Mouse (Mus musculus) gastrocnemius, postnatal 25 days (tissue): ENCODE measurements around the gene Alg10b. TPM values are rescaled to one million over a fixed set of nuclear protein-coding genes. Genes with fewer than 3 reads are reported as not detected.
"Not testable (repeated sequence)": the region's sequence is repeated elsewhere in the genome, so short reads cannot be mapped to it uniquely, and the experiment has no call there.

ENCODE experiments used
- DNase-seq: peaks from one replicate; pipeline ENCODE4 v3.0.0; 2022
- long read RNA-seq, 2 experiments: library from polyadenylated mRNA; stranded (forward); transcript quantifications; one replicate each; pipeline ENCODE4 v2.0.0; 2021
- microRNA-seq, 2 experiments: library from miRNA; unstranded; fragments of <30 nt; microRNA quantifications; one replicate each; pipeline ENCODE4 v1.2.0; 2021; ENCODE audit warnings: borderline replicate concordance in 2 of 2
- total RNA-seq, 2 experiments: library from RNA; stranded (reverse); gene quantifications; 1 replicate in 1 of 2; 2 replicates in 1 of 2; pipeline ENCODE4 v1.2.3; 2021

Alg10b gene
- total RNA-seq = 10 to 100 TPM; 12.8 to 14.1 TPM
- long read RNA-seq, experiment 1, partial matches to known transcripts = 0 of 4 reads
- long read RNA-seq, experiment 1, other reads (novel, unspliced or antisense) = 4 of 4 reads
- long read RNA-seq, experiment 2, full-length matches to known transcripts = 3 of 6 reads
- long read RNA-seq, experiment 2, partial matches to known transcripts = 0 of 6 reads
- long read RNA-seq, experiment 2, other reads (novel, unspliced or antisense) = 3 of 6 reads

DNA sequence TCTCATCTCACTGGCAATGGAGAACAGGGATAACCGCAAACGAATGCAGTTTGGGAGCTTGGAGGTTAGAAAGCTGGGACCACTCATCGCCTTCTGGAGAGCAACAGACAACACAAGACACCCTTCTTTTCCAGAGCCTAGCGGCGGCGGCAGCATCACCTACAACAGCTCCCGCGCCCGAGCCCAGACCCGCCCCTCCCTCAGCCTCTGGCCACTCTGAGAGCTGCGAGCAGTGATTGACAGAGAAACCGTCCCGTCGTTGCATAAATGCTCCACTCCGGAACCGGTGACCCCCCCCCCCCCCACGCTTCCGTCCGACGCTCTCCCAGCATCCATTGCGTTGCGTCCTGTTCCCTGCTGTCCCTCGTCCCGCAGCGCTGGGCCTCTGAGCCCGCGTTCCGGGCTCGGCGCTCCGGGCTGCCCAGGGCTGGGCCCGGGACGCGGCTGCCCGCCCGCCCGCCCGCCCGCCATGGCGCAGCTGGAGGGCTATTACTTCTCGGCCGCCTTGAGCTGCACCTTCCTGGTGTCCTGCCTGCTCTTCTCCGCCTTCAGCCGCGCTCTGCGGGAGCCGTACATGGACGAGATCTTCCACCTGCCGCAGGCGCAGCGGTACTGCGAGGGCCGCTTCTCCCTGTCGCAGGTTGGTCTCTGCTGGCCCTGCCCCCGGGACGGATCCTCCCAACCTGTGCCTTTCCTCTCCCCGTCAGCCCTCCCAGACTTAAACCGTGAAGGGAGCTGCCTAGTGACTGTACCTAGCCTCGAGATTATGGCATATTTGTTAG, at the start of gene Alg10b:
TSS of gene Alg10b (plus strand) at position 343 of the 782 bp plus-strand sequence.
- peak; percentile 87 for DNase-seq

DNA sequence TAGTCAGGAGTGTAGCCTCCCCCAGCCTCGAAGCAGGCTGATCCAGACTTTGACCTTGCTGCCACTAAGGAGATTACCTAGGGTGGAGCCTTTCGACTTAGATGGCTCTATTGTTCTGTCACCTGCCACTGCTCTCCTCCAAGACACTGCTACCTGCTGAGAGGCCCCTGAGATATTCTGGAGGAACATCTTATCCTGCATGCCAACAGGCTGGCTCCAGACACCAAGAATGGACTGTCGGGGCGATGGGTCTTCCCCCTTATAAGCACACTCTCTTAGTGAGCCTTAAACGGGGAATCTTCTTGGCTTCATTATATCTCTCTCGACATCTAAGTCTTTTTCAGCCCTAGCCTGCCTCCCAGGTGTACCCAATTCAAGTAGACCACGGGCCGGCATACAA, 41.0 kb upstream of the Alg10b start:
- not testable (repeated sequence) for DNase-seq

DNA sequence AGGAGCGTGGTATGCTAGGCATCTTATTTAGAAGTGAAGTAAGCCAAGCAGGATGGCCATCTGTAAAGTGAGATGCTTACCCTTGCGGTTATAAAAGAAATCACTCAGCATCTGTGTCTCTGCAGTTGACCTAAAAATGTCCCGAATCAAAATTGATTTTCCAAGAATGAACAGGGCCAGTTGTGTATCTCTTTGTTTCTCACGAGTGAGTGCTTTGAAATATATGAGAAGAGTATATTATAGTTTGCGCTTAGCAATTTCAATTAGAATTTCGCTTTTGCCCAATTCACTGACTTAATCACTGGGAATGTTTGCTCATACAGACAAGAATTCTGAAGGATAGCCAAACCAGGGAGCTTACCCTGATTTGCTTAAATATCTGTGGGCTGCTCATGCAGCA, 40.6 kb upstream of the Alg10b start:
- DNase-seq = no peak

DNA sequence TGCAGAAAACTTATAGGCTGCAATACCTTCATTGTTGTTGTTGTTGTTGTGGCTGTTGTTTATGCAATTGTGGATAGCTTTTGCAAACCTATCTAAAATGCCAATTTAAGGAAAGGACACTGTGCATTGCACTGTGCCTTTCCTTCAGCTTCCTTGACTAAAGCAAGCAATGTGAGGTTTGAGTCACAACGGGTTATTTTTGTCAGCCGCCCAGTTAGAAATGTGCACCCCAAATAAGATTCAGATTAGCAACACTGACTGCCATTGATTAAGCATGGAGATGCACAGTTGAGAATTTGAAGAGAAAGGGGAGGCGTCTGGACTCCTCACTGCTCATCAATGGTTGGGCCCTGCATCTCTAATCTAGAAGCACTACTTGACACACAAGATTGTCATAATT, 39.4 kb upstream of the Alg10b start:
- no peak for DNase-seq

DNA sequence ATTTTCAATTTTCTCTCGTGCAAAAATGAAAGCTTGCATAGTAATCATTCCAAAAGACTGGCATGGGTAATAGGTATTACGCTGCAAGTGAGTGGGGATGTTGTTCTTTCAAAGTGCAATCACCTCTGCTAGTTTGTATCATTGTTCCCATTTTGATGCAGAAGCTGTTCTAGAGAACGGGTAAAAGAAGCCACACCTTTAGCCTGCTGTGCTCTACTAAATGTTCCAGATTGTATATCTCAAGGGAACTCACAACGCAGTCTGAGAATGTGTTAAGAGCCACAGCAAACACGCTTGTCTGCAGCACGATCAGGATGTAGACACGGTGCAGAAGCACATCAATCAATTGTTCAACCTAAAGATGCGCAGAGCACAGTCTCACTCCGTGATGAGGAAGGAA, 34.6 kb upstream of the Alg10b start:
- no peak for DNase-seq

DNA sequence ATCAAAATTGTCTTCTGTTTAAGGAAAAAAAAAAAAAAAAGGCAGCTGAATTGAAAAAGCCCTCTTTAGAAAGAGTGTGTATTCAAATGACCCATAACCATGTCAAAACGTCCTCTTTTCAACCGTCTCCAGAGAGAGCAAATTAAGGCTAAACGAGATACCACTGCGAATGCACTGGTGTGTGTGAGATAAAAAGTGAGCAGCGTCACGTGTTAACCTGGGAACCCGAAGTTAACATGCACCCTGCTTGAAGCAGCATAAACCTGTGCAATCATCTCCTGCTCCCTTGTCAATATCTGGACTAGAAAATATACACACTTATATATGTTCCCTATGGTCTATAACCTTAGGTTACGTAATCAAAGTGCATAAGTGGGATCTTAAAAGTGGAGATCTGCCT, 10.2 kb upstream of the Alg10b start:
- no peak for DNase-seq

DNA sequence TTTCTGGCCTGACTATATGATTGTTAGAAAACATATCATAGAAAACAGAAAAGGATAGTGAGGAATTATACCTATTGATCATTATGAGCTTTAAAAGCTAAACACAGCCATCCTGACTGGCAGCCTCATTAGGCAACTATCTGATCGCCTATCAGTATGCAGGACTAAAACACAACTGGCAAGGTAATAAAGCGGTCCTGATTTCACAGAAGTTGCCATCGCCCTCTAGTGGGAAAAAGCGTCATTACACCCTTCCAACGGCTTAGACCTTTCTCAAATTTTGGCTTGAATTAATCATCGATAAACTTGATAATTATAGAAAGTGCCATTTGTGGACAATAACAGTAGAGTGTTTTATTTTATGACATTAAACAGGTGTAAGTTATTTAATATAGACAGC, 9.2 kb upstream of the Alg10b start:
- no peak for DNase-seq

DNA sequence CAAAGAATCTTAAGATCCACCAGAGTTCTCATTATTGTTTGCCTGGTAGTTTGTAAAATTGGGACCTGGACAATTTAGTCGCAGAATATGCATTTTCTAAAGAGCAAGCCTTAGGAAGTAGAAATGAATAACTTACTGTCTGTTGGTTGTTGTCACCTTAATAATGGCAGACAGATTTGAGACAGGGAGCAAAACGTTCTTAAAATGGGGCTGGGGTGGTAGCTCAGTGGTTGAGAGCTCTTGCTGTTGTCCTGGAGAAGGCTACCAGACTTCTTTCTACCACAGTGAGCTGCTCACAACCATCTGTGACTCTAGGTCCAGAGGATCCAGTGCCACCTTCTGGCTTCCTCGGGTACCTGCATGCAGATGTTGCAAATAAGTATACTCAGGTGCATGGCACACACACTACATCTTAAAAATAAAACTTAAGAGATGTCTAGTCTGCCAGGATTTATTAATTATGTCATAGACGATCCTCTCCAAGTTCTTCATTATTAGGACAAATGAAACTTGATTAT, 1.0 kb downstream of the Alg10b start:
- no peak for DNase-seq

DNA sequence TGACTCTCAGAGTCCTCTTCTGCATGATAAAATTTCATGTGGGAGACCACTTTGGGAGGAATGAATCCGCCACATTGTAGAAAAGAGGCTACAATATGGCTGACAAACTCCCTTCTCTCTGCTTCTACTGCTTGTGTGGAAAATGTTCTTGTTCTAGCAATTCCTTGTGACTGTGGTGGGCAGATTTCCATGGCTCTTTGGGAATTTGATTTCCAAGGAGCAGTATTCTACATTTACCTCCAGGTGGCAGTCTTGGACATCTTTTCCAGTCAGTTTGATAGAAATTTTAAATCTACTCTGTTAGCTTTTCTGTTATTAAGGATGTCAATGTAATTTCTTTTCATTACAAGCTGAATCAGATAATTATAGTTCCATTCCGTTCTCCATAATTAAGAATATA, 13.5 kb downstream of the Alg10b start:
- no peak for DNase-seq

DNA sequence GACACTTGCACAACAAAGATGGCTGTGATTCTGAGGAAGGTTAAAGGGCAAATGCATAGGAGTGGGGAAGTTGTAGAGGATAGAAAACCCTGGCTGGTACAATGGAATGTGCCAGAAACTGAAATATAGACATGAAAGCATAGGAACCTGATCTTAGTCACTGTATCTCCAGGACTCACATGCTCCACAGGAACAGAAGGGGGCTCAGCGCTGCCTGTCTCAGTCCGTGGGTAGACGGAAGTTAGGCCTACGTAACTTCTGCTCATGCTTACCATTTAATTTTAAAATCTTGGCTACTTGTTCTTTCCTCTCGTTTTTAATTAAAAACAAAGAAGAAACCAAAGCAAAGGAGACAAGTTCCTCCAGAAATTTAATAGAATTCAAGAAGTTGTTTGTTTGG, 20.0 kb downstream of the Alg10b start:
- DNase-seq = no peak

DNA sequence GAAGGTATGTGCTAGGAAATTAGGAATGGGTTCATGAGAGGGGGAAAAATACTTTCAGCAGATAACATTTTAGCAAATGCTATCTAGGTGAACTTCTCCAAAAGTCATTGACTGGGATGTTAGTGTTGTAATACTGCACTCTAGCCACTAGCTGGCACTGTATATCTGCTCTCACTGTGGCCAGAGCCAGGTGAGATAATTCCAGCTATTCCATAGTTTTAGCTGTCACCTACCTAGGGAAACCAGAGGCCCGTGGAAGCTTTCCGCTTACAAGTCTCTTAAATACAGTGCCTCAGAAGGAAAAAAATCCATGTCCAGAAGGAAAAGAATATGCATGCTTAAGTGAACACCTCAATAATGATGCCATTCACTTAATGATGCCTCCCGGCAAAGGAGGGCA, 25.6 kb downstream of the Alg10b start:
- DNase-seq = no peak

DNA sequence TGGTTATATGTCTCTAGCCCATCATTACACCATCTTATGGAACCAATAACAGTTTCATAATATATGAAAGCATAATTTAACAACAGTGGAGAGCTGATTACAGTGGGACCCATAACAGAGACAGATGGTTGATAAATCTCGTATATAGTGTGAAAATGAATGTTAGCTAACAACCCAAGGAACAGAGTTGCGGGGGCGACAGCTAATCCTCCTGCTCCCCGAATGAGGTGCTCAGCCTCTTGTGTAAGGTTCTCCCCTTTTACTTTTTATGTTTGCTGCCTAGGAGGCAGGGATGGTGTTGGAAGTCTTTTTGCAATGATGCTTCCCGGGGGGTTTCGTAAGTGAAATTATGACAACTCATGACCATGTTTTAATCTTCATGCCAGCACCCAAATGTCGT, 58.8 kb downstream of the Alg10b start:
- no peak for DNase-seq

Small RNA genes lying within 50 kb of the gene (microRNA-seq; reads per million reads assigned to microRNA genes)
- 0 reads per million in 2 experiments for gene Mir7648
